Mouse (Mus musculus): ENCODE data around the gene Psmd9. TPM values are rescaled to one million over a fixed set of nuclear protein-coding genes. Genes with fewer than 3 reads are reported as not detected.
"Not testable (repeated sequence)": the region's sequence is repeated elsewhere in the genome, so short reads cannot be mapped to it uniquely, and the experiment has no call there.

The Psmd9 gene
- polyA plus RNA-seq, 1 experiment: 19.5 TPM

DNA sequence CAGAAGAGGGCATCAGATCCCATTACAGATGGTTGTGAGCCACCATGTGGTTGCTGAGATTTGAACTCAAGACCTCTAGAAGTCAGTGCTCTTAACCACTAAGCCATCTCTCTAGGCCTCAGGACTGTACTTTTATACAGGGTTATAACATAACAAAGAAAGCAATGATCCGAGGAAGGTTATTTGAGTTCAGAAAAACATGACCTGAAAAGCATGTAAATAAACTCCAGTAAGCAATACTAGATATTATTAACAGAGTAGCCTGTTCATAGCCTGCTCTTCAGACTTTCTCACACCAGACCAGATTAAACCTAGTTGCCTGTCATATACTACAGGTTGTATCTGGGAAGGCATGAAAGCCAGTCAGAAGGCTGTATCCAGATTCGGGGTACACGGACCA is 18.1 kb downstream of the Psmd9 start:
- Histone ChIP-seq H3K4me1 (ENCODE audit: control insufficient read depth, insufficient read depth, insufficient read length, low read length) (no peaks in the 10 kb centered on the region), H3K27ac (replicated peaks; ENCODE audit: low read depth, low read length) (no peak overlapping the region), H3K4me3 (ENCODE audit: insufficient read depth, low read depth, low read length) (no peak overlapping the region)

DNA sequence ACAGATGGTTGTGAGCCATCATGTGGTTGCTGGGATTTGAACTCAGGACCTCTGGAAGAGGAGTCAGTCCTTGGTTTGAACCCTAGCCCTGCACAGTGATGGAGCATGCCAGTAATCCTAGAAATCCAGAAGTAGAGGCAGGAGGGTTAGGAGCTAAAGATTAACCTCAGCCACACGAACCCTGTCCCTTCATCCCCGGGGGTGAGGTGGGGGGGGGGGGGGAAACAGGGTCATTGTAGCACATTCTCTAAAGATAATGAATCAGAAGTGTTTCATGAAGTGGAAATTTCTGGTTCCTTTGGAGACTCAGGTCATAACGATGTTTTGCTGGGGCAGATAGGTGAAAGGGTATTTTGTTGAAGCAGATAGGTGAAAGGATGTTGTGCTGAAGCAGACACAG is 21.7 kb downstream of the Psmd9 start:
- Histone ChIP-seq H3K27ac (replicated peaks; ENCODE audit: low read depth, low read length) (no peak overlapping the region), H3K4me3 (ENCODE audit: insufficient read depth, low read depth, low read length) (no peak overlapping the region)

DNA sequence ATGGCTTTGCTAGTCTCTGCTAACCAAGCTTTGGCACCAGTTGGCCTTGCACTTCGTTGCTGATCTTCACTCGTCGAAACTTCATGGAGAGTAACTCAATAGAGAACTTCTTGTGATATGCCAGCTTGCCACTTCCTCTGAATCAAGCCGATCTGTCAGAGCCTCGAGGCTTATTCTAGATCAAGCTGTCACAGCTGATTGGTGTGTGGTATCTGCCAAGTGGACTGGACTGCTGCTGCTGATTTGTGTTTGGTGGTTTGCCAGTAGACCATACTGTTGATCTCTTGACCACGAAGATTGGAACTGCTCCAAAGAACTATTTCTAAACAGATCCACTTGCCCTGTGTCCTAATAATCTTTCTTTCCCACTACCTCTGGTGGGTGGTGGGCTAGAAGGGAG is 22.2 kb downstream of the Psmd9 start:
- Histone ChIP-seq H3K27ac (replicated peaks; ENCODE audit: low read depth, low read length) (no peak overlapping the region), H3K4me3 (ENCODE audit: insufficient read depth, low read depth, low read length) (no peak overlapping the region), H3K4me1 (ENCODE audit: control insufficient read depth, insufficient read depth, insufficient read length, low read length) (no peaks in the 10 kb centered on the region)

More for the DNA sequence above, 21.7 kb downstream of the Psmd9 start:
- no peaks in the 10 kb centered on the region for H3K4me1 ChIP-seq (ENCODE audit: control insufficient read depth, insufficient read depth, insufficient read length, low read length)

DNA sequence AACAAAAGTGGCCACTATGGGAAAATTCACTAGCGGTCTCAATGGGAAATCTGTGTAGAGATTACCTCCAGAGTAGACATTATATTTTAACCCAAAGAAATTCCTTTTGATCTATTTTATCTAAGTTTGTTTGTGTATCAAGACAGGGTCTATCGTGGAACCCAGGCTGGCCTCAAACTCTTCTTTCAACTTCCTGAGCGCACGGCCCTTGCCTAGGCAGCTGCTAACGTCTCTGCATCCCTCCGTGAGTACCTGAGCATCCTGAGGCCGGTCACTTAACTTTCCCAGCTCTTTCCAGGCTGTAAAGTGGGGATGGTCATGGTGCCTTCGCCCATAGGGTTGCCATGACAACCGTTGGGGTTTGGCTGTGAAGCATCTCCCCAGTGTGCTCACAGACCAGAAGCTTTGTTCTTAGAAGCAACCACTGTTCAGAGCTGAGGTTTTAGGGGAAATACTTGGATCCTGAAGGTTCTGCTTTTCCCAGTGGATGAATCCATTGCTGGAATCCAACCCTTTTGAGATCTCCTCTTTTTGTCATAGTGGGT is 23.5 kb downstream of the Psmd9 start:
- H3K4me1 ChIP-seq (ENCODE audit: control insufficient read depth, insufficient read depth, insufficient read length, low read length): no peaks in the 10 kb centered on the region
- H3K4me3 ChIP-seq (ENCODE audit: insufficient read depth, low read depth, low read length): no peak overlapping the region
- H3K27ac ChIP-seq (replicated peaks; ENCODE audit: low read depth, low read length): no peak overlapping the region

DNA sequence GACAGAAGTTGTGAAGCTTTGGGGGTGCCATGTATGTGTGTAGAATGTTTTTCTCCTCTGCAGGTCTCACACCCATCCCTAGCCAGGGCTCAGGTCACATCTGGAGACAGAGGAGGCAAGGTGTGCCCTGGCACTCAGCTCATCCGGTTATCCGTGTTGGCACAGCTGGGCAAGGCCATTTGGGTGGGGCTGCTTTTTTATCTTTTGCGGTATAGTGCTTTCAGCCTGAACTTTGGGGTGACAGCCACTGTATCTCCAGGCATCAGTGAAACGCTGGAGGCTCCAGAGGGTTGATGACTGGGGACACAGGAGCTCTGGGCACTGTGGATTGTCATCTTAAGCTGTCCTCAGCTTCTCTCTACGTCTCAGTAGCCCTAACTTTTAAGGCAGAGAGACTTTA is 24.2 kb downstream of the Psmd9 start:
- Histone ChIP-seq H3K27ac (replicated peaks; ENCODE audit: low read depth, low read length) (no peak overlapping the region), H3K4me1 (ENCODE audit: control insufficient read depth, insufficient read depth, insufficient read length, low read length) (no peaks in the 10 kb centered on the region), H3K4me3 (ENCODE audit: insufficient read depth, low read depth, low read length) (no peak overlapping the region)

DNA sequence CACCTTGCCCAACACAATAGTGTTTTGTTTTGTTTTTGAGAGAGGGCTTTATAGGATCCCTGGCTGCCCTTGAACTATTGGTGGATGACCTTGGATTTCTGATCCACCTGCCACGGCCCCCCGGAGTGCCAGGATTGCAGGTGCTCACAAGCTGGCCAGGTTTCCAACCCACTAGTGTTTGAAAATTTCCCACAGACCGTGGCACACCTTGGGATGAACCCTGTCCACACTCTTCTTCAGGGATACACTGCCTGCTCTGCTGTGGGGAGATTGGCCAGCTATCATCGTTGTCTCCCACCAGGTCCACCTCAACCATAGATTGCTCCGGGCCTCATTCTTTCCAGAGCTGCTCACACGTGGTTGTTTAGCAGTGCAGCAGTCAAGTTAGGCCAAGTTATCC is 25.6 kb downstream of the Psmd9 start:
- Histone ChIP-seq H3K4me1 (ENCODE audit: control insufficient read depth, insufficient read depth, insufficient read length, low read length) (no peaks in the 10 kb centered on the region), H3K27ac (replicated peaks; ENCODE audit: low read depth, low read length) (no peak overlapping the region), H3K4me3 (ENCODE audit: insufficient read depth, low read depth, low read length) (no peak overlapping the region)

DNA sequence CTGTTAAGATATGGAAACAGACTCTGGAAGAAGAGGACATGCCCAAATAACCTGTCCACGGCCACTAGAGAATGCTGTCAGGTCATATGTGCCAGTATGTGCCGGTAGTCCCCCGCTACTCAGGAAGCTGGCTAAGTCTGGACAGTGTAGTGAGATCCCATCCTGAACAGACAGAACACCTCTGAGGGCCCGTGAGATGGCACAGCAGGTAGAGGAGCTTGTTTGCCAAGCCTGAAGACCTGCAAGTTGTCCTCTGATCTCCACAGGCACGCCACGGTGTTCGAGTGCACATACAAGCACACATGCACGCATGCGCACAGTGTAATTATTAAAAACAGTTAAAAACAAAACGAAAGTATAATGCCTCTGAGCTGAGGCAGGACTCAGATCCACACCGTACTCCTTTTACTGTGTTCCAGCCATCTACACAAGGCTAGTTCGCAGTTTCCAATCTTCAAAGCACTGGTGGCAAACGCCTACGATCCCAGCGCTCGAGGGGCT is 26.3 kb downstream of the Psmd9 start:
- Histone ChIP-seq H3K4me3 (ENCODE audit: insufficient read depth, low read depth, low read length) (no peak overlapping the region), H3K27ac (replicated peaks; ENCODE audit: low read depth, low read length) (no peak overlapping the region)

DNA sequence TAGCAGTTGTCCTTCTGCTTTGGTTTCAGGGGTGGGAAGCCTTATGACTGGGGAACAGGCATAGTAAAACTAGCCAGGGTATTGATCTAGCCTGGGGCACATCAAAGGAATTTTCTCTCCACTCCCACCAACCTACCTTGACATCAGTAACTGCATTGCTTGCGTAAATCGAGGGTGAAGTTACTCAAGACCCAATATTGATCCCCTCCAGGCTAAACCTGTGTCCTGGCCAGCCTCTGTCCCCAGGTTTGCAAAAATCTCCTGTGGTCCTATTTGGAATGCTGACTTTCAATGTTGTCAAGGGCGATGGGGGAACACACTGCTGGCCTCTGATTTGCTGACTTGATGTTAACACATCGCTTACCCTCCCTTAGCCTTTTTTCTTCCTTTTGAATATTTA is 27.5 kb downstream of the Psmd9 start:
- H3K4me3 ChIP-seq (ENCODE audit: insufficient read depth, low read depth, low read length): no peak overlapping the region
- no peak overlapping the region for H3K27ac ChIP-seq (replicated peaks; ENCODE audit: low read depth, low read length)
- H3K4me1 ChIP-seq (ENCODE audit: control insufficient read depth, insufficient read depth, insufficient read length, low read length): no peaks in the 10 kb centered on the region

More for the DNA sequence above, 26.3 kb downstream of the Psmd9 start:
- no peaks in the 10 kb centered on the region for H3K4me1 ChIP-seq (ENCODE audit: control insufficient read depth, insufficient read depth, insufficient read length, low read length)

DNA sequence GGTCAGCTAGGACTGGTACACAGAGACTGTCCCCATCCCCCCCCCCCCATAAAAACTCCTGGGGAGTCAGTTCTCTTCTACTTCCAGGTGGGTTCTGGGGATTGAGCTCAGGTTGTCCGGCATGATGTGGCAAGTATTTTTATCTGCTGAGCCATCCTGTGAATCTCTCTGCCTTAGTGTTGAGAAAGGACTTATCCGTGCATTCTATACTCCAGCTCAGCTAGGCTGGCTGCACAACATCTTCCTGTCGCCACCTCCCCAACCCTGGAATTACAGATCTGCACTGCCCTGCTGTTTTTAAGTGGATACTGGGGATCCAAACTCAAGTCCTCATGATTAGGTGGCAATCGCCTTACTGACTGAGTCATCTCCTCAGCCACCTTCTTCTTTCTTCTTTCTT is 29.3 kb downstream of the Psmd9 start:
- no peak overlapping the region for H3K4me3 ChIP-seq (ENCODE audit: insufficient read depth, low read depth, low read length)
- H3K27ac ChIP-seq (replicated peaks; ENCODE audit: low read depth, low read length): no peak overlapping the region
- no peaks in the 10 kb centered on the region for H3K4me1 ChIP-seq (ENCODE audit: control insufficient read depth, insufficient read depth, insufficient read length, low read length)

DNA sequence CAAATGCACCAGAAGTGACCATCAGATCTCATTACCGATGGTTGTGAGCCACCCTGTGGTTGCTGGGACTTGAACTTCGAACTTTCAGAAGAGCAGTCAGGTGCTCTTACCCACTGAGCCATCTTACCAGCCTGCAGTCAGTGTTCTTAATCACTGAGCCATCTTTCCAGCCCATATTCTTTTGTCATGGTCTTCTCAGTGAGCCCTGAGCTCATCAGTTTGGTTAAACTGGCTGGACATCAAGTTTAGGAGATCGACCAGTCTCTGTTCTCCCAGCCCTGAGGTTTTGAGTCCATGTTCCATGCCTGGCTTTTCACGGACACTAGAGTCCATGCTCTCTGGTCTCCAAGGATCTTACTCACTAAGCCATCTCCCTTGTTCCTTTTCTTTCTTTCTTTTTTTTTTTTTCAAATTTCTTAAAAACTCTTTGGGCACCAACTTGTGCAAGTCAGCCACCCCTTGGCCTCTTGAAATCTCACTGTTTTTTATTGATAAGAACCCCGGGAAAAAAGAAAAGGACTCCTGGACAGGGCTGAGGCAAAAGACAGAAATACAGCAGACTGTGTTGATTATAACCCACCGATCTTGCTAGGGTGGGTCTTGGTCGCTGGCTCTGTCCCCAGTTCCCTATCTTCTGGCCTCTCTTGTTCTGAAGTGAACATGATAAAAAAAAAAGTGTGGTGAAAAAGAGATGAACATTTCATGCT is 31.8 kb downstream of the Psmd9 start:
- H3K27ac ChIP-seq (replicated peaks; ENCODE audit: low read depth, low read length); H3K4me1 ChIP-seq (ENCODE audit: control insufficient read depth, insufficient read depth, insufficient read length, low read length); H3K4me3 ChIP-seq (ENCODE audit: insufficient read depth, low read depth, low read length): not testable (repeated sequence)

DNA sequence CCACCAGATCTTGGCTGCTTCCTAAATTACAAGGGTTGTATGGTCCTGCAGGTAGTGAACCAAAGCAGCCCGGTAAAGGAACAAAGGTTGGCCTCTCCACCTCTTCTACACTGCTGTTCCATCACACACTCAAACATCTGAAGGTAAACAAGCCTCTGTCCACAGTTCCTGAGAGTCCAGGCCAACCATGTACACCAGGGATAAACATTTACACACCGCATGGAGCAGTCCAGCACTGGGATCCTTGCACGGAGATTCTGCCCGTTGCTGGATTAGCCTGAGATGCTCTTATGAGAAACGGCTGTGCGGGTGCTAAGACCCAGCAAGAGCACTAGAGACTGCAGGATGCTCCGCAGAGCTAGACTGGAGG is 32.3 kb downstream of the Psmd9 start:
- no peak overlapping the region for H3K27ac ChIP-seq (replicated peaks; ENCODE audit: low read depth, low read length)
- H3K4me3 ChIP-seq (ENCODE audit: insufficient read depth, low read depth, low read length): no peak overlapping the region
- H3K4me1 ChIP-seq (ENCODE audit: control insufficient read depth, insufficient read depth, insufficient read length, low read length): no peaks in the 10 kb centered on the region

DNA sequence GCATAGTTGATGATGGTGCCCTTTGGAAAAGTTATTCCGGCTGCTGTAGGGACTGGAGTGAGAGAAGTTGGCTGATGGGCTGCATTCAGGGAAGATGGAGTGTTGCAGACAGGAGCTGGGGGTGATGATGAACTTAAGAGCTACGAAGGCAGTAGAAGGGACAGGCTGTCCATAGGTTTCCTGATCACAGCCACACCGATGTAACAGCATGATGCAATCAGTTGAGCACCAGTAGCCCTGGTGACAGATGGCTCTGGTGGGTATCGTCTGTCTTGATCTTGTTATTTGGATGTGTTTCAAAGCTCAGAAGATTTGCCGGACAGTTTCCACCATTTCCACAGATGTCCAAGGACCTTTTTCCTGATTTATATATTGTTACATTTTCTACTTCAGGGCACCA is 32.8 kb downstream of the Psmd9 start:
- no peak overlapping the region for H3K4me3 ChIP-seq (ENCODE audit: insufficient read depth, low read depth, low read length)
- no peaks in the 10 kb centered on the region for H3K4me1 ChIP-seq (ENCODE audit: control insufficient read depth, insufficient read depth, insufficient read length, low read length)
- no peak overlapping the region for H3K27ac ChIP-seq (replicated peaks; ENCODE audit: low read depth, low read length)

DNA sequence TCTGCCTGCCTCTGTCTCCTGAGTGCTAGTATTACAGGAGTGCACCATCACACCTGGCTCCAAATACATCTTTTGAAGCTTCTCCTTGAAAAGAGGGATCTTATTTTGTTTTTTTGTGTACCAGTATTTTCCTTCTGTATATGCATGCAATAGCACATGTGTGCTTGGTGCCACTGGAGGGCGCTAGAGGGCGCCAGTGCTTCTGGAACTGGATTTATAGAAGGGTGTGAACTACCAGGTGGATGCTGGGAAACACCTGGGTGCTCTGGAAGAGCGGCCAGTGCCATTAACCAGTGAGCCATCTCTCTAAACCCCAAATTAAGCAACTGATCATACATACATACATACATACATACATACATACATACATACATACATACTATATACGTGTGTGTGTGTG is 33.6 kb downstream of the Psmd9 start:
- not testable (repeated sequence) for H3K27ac ChIP-seq (replicated peaks; ENCODE audit: low read depth, low read length); H3K4me3 ChIP-seq (ENCODE audit: insufficient read depth, low read depth, low read length); H3K4me1 ChIP-seq (ENCODE audit: control insufficient read depth, insufficient read depth, insufficient read length, low read length)

DNA sequence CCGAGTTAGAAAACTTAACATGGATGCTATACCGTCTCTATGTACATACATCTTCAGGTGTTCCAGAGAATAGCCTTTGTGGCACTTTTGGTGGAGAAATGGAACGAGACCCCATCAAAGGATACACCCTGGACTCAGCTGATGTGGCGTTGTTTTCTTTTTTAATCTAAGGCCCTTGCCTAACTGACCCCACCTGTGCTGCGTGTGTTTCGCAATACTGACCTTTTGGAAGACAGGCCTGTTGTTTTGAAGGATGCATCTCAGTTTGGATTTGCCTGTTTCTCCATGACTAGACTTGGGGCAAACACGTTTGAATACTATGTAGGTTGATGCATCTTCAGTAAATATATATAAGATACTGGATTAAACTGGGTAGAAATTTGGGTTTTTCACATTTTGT is 34.4 kb downstream of the Psmd9 start:
- H3K4me1 ChIP-seq (ENCODE audit: control insufficient read depth, insufficient read depth, insufficient read length, low read length); H3K27ac ChIP-seq (replicated peaks; ENCODE audit: low read depth, low read length); H3K4me3 ChIP-seq (ENCODE audit: insufficient read depth, low read depth, low read length): not testable (repeated sequence)

DNA sequence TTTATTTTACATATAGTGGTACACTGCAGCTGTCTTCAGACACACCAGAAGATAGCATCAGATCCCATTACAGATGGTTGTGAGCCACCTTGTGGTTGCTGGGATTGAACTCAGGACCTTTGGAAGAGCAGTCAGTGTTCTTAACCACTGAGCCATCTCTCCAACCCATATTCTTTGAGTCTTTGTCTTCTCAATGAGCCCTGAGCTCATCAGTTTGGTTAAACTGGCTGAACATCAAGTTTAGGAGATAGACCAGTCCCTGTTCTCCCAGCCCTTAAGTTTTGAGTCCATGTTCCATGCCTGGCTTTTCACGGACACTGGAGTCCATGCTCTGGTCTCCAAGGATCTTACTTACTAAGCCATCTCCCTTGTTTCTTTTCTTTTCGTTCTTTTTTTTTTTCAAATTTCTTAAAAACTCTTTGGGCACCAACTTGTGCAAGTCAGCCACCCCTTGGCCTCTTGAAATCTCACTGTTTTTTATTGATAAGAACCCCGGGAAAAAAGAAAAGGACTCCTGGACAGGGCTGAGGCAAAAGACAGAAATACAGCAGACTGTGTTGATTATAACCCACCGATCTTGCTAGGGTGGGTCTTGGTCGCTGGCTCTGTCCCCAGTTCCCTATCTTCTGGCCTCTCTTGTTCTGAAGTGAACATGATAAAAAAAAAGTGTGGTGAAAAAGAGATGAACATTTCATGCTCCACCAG is 53.3 kb downstream of the Psmd9 start:
- not testable (repeated sequence) for H3K4me1 ChIP-seq (ENCODE audit: control insufficient read depth, insufficient read depth, insufficient read length, low read length); H3K4me3 ChIP-seq (ENCODE audit: insufficient read depth, low read depth, low read length); H3K27ac ChIP-seq (replicated peaks; ENCODE audit: low read depth, low read length)

DNA sequence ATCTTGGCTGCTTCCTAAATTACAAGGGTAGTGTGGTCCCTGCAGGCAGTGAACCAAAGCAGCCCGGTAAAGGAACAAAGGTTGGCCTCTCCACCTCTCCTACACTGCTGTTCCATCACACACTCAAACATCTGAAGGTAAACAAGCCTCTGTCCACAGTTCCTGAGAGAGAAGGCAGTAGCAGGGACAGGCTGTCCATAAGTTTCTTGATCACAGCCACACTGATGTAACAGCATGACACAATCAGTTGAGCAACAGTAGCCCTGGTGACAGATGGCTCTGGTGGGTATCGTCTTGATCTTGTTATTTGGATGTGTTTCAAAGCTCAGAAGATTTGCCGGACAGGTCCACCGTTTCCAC is 53.8 kb downstream of the Psmd9 start:
- no peak overlapping the region for H3K27ac ChIP-seq (replicated peaks; ENCODE audit: low read depth, low read length)
- no peak overlapping the region for H3K4me3 ChIP-seq (ENCODE audit: insufficient read depth, low read depth, low read length)
- H3K4me1 ChIP-seq (ENCODE audit: control insufficient read depth, insufficient read depth, insufficient read length, low read length): no peaks in the 10 kb centered on the region
